Mouse (Mus musculus) thymus, postnatal 25 days (tissue): Measurements from ENCODE around the gene Hoxc12.

Source experiments
- DNase-seq: peaks from one replicate; pipeline ENCODE4 v3.0.0; 2022

The Hoxc12 gene

DNA sequence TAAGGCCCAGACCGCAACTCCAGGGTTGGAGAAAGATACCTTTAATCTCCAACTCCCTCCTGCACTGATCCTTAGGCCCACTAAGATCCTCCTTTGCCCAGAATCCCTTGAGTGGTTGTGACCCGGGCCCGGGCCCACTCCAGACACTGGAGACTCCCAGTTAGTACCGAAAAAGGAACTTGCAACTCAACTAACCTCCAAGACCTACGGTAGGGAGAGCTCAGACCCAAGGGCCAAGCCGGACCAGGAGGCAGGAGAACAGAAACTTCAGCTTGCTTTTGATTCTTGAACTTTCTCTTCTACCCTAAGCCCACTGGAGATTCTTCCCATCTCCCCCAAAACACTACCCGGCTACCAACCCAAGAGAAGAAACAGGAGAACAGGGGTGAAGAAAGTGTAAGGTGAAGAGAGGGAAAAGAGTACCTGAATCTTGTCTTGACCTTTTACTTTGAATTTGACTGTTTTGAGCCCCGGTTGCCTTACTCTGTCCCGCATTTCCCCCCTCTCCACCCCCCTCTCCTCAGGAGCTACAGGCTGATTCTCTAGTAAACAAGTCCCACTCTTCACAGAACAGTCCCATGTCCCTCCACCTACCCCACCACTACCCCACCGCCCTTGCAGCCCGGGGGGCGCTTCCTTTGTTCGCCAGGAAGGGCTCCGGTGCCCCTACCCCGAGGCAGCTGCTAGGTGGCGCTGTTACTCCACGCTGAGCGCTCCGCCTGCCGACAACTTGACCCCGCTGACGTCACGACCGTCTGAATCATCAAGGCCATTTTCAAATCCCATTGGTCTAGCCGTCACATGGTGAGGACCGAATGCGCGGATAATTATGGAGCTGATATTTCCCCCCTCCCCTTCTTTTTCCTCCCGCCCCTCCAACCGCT lies 29.6 kb downstream of the Hoxc12 start:
- peak; percentile 58 for DNase-seq

DNA sequence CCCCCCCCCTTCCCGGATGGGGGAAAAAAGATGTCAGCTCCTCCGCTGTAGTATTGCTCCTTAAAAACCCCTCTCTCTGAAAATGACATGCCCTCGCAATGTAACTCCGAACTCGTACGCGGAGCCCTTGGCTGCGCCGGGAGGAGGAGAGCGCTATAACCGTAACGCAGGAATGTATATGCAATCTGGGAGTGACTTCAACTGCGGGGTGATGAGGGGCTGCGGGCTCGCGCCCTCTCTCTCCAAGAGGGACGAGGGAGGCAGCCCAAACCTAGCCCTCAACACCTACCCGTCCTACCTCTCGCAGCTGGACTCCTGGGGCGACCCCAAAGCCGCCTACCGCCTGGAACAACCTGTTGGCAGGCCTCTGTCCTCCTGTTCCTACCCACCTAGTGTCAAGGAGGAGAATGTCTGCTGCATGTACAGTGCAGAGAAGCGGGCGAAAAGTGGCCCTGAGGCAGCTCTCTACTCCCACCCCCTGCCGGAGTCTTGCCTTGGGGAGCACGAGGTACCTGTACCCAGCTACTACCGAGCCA lies 30.3 kb downstream of the Hoxc12 start, which contains the start of gene Hoxc10:
Gene Hoxc10 (plus strand): TSS at position 21 of the 536 bp plus-strand sequence.
- no peak for DNase-seq

DNA sequence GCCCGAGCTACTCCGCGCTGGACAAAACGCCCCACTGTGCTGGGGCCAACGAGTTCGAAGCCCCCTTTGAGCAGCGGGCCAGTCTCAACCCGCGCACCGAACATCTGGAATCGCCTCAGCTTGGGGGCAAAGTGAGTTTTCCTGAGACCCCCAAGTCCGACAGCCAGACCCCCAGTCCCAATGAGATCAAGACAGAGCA lies 30.7 kb downstream of the Hoxc12 start, which contains the start of gene Hoxc5:
Gene Hoxc5 (plus strand): TSS at position 132 of the 199 bp plus-strand sequence.
- no peak for DNase-seq

DNA sequence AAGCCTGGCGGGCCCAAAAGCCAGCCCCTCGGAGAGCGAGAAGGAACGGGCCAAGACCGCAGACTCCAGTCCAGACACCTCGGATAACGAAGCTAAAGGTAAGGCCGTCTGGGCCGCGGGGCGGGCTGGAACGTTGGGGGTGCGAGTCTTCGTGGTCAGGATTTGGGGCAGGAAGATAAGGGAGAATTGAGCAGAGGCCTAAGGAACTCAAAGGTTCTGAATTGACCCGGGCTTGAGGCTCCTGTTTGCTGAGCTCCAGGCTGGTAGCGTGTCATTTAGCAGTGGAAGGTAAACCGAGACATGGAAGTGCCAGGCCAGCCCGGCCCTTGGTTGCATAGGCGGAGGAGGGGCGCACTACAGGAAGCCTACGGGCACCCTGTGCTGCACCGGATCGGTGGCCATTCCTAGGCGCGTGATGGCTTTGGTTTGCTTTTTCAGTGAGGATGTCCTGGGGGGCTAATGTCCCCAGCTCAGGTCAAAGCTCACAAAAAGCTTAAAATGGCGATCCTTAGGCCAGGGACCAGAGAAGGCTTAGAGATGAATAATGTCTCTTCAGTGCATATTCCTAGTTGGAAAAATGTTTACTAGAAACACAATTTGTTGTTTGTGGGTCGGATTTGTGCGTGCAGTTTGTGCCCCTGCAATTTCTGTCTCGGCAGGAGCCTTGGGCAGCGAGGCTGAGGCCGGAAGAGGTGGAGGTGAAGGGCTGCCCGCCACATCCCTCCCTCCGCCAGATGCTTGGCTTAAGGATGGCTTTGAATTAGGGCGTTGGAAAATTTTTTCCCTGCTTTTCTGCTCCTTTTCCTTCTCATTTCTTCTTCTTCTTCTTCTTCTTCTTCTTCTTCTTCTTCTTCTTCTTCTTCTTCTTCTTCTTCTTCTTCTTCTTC lies 31.2 kb downstream of the Hoxc12 start:
- DNase-seq, result no peak

DNA sequence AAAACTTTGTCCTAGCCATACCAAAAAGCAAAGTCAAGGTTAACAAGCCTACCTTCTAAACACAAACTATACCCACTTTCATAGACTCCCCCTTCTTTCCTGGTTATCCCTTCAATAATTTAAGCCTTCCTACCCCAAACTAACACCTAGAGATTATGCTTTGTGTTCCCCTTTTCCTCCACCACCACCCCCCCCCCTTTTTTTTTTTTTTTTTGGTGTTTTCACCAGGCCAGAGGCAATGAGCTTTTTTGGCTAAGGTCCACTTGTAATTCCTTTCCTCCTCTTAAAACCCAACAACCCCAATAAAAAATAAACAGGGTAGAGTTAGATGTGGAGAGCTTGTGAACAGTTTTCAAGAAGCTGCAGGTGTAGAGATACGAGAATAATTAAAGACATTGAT lies 32.7 kb downstream of the Hoxc12 start:
- no peak for DNase-seq

DNA sequence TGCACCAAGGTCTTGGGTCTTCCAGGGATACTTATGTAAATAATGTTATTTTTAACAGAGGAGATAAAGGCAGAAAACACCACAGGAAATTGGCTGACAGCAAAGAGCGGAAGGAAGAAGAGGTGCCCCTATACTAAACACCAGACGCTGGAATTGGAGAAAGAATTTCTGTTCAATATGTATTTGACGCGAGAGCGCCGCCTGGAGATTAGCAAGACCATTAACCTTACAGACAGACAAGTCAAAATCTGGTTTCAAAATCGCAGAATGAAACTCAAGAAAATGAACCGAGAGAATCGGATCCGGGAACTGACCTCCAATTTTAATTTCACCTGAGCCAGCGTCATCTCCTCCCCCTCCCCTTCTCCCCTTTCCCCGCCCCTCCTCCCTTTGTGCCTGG lies 34.2 kb downstream of the Hoxc12 start:
- DNase-seq, result no peak

DNA sequence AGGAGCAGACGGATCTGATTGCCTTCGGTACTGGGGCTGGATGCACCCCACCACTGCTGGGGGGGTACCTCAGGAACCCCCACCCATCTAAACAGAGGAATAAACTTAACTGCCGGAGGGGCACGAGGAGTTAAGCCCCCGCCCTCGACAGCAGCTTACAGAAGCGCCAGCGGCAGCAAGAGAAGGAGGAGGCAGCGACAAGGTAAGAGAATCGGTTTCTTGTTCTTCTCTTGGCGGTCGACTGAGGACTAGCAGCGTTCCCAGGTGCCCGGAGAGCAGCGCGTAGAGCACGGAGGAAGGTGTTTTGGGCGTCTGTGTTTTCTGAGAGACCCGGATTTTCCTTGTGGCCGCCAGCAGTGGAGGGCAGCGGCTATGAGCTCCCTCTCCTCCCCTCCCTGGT lies 35.7 kb downstream of the Hoxc12 start:
- no peak for DNase-seq

DNA sequence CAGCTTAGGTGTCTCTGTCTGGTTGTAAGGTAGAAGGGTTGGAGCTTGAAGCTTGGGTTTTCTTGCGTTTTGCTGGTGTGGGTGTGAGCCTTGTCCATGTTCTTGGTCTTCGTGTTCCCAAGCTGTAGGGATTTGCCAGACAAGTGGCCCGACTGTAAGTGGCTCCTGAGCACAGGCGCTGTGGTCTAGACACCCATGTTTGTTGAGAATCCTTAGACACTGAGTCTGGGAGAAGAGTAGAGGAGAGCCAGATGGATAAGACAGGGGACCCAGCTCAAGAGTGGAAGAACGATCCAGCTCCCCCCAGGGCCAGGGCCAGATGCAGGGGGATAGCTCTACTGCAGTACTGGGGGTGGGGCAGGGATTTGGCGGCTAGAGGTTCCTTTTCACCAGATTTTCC lies 36.2 kb downstream of the Hoxc12 start:
- no peak for DNase-seq

DNA sequence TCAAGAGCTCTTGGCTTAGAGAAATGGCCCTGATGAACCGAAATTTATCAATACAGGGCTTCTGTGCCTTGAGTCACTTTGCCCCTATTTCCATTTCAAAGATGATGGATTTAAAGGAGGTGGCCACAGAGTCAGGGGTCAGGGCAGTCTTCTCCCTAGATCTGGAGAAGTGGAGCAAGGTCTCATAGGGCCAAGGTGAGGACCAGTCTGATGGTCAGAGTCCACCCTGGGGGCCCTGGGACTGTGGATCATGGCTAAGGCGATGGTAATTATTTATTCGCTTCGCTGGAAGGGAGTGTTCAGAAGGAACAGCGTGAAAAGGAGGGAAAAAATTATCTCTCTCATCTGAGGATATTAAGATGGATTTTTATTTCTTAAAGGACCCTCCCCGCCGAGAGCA lies 38.5 kb downstream of the Hoxc12 start:
- no peak for DNase-seq

DNA sequence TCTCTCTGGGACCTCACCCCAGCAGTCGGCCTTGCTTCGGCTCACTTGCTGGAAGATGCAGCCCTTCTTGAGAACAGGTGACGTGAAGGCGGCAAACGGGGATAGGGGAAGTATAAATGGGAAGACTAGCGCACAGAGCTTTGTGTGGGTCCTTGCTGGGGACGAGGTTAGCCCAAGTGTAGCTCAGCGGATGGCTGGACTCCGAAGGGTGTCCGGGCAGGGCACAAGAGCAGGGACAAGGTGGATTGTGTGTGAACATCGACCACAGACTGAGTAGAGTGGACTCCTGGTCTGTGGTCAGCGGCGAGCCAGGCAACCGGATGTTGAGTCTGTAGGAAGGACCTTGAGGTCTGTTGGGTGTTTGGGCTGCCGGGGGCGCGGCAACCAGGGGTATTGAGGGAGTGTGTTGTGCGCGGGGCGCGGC lies 39.1 kb downstream of the Hoxc12 start:
- DNase-seq, result no peak

DNA sequence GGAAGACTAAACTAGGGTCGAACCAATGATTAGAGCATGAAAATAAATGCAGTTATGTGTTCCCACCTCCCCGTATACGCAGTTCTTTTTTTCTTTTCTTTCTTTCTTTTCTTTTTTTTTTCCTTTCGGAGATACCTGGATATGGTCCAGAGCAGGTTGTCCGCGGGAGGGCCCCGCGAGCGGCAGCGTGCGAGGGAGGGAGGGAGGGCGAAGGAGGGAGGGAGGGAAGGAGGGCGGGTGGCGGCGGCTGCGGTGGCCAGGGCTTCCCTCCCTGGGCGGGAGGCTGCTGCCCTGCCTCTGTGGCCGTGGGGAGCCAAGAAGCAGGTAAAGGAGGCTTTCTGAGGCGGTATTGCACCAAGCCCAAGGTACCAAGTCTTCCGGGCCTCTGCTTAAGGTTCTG lies 39.6 kb downstream of the Hoxc12 start, which contains the start of gene Hoxc9:
Gene Hoxc9 (plus strand): TSS at position 269 of the 400 bp plus-strand sequence.
- no peak for DNase-seq

DNA sequence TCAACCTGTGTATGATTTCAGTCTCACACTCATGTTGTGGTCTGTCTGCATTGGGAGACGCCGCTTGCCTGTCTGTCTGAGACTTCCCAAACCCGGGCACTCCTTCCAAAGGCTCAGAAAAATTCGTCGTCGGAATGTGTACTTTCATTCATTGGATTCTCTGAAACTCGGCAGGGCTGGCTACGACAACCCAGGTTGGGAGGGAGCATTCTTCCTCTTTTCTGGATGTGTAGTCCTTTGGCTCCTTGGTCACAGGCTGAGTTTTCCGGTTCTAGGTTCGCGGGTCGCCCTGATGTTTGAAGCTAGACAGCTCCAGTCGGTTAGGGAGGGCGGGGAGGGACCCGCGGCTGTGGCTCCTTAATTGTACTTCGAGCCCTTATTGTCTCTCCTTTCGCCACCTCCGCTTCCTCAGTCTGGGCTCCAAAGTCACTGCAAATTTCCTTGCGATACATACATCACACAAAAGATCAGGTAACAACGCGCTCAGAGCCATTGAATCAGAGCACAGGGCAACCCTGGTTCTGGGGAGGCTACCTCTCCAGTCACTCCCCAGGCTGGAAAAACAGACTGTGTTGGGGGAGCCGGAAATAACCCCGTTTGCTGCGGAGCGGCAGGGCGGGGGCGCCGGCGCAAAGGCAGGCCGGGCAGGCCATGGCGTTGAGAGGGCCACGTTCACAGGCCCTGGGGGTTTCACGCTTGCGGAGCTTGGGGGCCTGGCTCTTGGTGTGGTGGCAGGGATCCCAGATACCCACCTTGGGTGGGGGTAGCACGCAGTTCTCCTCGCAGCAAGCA lies 40.3 kb downstream of the Hoxc12 start:
- no peak for DNase-seq

DNA sequence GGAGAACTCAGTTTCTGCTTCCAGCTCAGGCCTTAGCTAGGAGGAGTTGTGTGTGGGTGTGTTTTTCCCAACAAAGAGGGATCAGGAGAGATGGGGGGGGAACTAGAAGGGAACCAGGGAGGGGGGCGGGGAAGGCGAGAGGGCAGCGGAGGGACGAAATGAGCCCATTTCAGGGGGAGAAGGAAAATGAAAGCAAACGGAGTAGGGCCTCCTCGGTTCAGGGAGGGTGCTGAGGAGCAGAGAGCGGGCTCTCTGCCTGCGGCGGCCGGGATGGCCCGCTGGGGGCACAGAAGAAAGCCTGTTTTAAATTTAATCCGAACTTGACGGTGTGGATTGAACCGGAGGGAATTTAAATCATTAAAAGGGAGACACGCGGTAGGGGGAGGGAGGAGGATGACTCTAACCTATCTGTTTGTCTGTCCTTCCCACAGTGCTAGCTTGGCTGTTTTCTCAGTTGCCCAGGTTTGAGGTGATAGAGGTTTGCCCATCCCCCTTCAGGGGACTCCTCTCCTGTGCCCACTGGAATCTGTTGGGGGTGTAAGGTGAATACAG lies 40.9 kb downstream of the Hoxc12 start:
- no peak for DNase-seq

DNA sequence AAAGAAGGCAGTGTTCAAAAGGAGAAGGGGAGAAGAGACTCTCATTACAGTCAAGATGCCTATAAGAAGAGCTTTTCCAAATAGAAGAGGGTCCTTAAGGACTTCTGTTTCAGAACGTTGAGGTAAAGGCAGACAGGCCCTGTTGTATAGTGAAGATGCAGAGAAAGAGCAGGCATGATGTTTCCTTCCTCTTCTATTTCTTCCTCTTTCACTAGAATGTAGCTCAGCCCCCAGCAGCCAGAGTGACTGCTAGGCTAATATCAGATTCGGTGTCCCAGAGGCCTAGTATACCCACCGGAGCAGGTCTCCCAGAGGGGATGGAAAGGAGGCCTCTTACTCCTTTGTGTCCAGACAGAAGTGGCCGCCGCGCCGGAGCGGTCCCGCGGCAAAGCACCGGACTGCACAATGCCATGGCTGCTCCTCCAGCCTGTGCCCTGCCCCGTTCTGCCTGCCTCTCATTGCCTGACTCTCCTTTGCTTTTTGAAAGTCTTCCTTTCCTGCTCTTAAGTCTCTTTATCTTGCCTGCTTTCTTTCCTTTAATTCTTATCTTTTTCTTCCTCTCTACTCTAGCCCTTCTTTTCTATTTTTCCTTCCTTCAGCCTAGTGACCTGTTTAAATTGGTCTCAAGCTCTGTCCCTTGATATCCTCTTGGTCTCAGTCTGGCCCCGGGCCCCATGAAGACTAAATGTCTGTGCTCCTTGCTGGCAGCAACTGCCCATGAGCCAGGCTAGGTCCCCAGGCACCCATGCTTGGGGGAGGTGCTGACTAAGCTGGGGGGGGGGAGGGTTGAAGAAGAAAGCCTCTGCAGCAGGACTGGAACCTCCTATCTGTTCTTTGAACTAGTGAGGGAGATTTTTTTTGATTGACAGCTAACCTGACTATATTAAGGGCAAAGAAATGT lies 42.3 kb downstream of the Hoxc12 start:
- no peak for DNase-seq

DNA sequence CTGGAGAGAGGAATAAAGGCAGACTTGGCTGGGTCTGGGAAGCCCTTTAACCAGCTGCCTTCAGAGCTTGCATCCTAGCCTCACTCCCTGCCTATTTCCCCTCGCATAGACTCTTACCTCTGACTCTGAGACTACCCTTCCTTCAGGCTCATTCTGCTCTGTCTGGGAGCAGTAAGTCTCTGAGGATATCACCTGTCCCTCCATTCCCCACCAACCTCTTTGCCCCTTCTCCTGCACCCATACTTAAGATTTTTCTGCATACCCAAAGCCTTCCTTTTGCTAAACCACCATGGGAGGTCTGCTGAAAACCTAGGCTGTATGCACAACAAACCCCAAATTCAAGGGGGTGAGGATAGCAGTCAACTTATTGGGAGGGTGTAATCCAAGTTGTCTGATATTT lies 43.4 kb downstream of the Hoxc12 start:
- no peak for DNase-seq

DNA sequence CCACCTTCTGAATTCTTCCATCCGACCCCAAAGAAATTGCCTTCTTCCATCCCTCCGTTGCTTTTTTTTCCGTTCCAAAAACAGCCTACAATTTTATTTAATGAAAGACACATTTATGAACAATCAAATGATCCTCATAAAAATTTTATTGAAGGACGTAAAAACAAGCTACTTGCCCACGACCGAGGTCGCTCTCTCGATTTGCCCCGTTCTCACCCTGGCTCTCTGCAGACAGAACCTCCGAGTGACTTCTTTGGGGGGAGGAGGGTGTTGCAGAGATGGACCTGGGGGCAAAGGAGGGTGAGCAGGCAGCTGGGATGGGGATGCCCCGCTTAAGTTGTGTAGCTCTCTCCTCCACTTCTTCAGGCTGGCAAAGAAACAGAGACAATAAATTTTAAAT lies 43.8 kb downstream of the Hoxc12 start:
- no peak for DNase-seq

DNA sequence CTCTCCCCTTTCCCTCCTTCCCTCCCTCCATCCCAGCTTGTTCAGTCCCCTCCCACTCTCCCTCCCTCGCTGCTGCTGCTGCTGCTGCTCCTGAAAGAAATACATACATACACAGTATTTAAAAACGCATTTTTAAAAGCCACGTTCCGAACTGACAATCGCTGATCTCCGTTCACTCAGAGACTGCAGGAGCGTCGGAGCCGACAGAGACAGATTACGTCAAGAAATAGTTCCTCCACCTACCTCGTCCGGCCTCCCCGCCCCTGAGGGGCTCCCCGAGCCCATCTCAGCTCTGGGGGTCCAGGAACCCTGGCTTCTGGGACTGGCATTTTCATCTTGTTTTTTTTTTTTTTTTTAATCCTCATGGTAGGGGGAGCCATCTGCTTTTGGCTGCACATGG lies 44.4 kb downstream of the Hoxc12 start:
- DNase-seq, result no peak

DNA sequence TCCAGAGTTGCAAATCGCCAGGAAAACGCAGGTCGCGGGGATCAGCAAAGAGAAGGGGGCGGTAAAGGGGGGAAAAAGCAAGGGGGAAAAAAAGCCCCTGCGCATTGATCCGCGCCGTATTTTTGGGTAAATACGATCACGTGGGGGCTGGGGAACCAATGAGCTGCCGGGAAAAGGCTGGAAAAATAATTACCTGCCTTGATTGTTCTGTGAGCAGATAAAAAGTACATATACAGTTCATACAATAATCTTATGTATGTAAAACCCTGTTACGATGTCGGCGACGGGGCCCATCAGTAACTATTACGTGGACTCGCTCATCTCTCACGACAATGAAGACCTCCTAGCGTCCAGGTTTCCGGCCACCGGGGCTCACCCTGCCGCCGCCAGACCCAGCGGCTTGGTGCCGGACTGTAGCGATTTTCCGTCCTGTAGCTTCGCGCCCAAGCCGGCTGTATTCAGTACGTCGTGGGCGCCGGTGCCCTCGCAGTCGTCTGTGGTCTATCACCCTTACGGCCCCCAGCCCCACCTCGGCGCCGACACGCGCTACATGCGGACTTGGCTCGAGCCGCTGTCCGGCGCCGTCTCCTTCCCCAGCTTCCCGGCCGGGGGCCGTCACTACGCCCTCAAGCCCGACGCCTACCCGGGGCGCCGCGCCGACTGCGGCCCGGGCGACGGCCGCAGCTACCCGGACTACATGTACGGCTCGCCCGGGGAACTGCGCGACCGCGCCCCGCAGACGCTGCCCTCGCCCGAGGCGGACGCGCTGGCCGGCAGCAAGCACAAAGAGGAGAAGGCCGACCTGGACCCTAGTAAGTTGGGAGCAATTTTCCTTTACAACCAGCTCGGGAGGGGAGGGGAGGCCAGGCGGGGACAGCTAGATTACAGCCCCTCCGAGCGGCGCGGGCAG lies 45.1 kb downstream of the Hoxc12 start:
- no peak for DNase-seq

DNA sequence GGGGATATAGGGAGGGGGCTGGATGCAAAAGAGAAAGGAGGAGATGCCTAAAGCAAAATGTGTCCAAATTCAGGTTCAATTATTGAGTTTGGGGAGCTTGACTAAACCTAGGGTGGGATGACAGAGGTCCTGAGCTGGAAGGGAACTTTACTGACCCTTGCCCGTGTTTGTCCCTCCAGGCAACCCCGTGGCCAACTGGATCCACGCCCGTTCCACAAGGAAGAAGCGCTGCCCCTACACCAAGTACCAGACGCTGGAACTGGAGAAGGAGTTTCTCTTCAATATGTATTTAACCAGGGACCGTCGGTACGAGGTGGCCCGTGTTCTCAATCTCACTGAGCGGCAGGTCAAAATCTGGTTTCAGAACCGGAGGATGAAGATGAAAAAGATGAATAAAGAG lies 47.2 kb downstream of the Hoxc12 start:
- no peak for DNase-seq

DNA sequence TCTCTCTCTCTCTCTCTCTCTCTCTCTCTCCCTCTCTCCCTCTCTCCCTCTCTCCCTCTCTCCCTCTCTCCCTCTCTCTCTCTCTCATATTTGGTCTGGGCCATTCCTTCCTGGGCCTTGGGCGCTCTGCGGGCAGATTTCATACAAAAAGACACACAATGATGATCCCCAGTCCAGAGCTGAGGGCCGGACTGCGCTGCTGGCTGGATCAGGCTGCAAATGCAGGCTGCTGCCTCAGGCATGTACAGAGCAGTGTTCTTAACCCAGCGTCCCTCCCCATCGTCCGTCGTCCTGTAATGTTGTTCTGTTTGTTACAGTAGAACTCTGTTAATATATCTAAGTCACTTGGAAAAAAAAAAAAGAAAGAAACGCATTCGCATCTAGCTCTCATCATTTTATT lies 48.0 kb downstream of the Hoxc12 start:
- DNase-seq, result no peak

DNA sequence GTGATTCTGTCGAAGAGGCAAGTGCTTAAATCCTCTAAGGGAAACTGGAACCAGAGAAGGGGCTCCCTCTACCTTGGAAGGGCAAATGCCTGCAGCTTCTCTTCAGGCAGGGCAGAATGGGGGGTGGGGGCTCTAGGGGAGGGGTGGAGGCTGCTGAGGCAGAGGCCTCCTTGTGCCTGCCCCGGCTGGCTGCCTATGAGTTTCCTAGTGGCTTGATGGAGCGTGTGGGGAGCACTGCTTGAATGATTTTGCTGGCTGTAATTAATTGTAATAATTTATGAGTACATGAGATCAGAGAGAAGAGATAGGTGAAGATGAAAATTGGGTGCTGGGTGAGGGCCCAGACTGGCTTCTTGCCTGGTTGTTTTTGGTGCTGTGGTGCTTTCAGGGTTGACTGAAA lies 48.4 kb downstream of the Hoxc12 start:
- DNase-seq, result no peak
